Mouse (Mus musculus): Measurements from ENCODE around the gene Psmc6. TPM values are rescaled to one million over a fixed set of nuclear protein-coding genes. Genes with fewer than 3 reads are reported as not detected.

Gene Psmc6
- polyA plus RNA-seq, 1 experiment, result 38.0 TPM

- peaks cover 8% of the 10 kb centered on the region; the same call in 1 of the 2 replicates for H3K36me3 ChIP-seq (ENCODE audit: control insufficient read depth, insufficient read depth, low read length)
- no peak for DNase-seq
- H3K4me3 ChIP-seq (ENCODE audit: control insufficient read depth, insufficient read depth, low read length), result no peak overlapping the region
- 71% methylated on average over 8 of the region's 8 CpGs for WGBS
- no peaks in the 10 kb centered on the region for H3K27me3 ChIP-seq (ENCODE audit: control insufficient read depth, insufficient read depth, low read length)
- H3K4me1 ChIP-seq (replicated peaks; ENCODE audit: control insufficient read depth, insufficient read depth, low read length), result no peaks in the 10 kb centered on the region
- TF ChIP-seq POLR2A (IDR thresholded peaks at IDR 0.05; ENCODE audit: control insufficient read depth, extremely low read depth, insufficient read depth, low read length, poor library complexity) (no peak), CTCF (IDR thresholded peaks at IDR 0.05; ENCODE audit: borderline replicate concordance, control insufficient read depth, extremely low read depth, insufficient read depth, low read length, poor library complexity) (no peak)
- no peak overlapping the region for H3K27ac ChIP-seq (ENCODE audit: control insufficient read depth, insufficient read depth, low read length)
Measured at GRCm38 (mm10) chr14:45307630-45308328, 21.8 kb upstream of the Psmc6 start.

- H3K36me3 ChIP-seq (ENCODE audit: control insufficient read depth, insufficient read depth, low read length), result peaks cover 4% of the 10 kb centered on the region; the same call in 1 of the 2 replicates
- DNase-seq, result no peak
- WGBS, result 90% methylated on average over 13 of the region's 13 CpGs
Measured at GRCm38 (mm10) chr14:45309646-45310045, 19.9 kb upstream of the Psmc6 start.

GRCm38 (mm10) chr14:45310101-45310500, 19.5 kb upstream of the Psmc6 start:
- Histone ChIP-seq H3K4me1 (replicated peaks; ENCODE audit: control insufficient read depth, insufficient read depth, low read length) (no peaks in the 10 kb centered on the region), H3K27ac (ENCODE audit: control insufficient read depth, insufficient read depth, low read length) (no peak overlapping the region), H3K4me3 (ENCODE audit: control insufficient read depth, insufficient read depth, low read length) (no peak overlapping the region), H3K36me3 (ENCODE audit: control insufficient read depth, insufficient read depth, low read length) (0 out of 2 replicates have a peak, but pooled peaks cover under 1% of the 10 kb centered on the region), H3K27me3 (ENCODE audit: control insufficient read depth, insufficient read depth, low read length) (no peaks in the 10 kb centered on the region)
- TF ChIP-seq CTCF (IDR thresholded peaks at IDR 0.05; ENCODE audit: borderline replicate concordance, control insufficient read depth, extremely low read depth, insufficient read depth, low read length, poor library complexity) (no peak), POLR2A (IDR thresholded peaks at IDR 0.05; ENCODE audit: control insufficient read depth, extremely low read depth, insufficient read depth, low read length, poor library complexity) (no peak)
- DNase-seq, result no peak
- 90% methylated on average over 14 of the region's 14 CpGs for WGBS

More at GRCm38 (mm10) chr14:45309646-45310045, 19.9 kb upstream of the Psmc6 start:
- H3K4me1 ChIP-seq (replicated peaks; ENCODE audit: control insufficient read depth, insufficient read depth, low read length), result no peaks in the 10 kb centered on the region
- H3K27ac ChIP-seq (ENCODE audit: control insufficient read depth, insufficient read depth, low read length), result no peak overlapping the region
- TF ChIP-seq POLR2A (IDR thresholded peaks at IDR 0.05; ENCODE audit: control insufficient read depth, extremely low read depth, insufficient read depth, low read length, poor library complexity) (no peak), CTCF (IDR thresholded peaks at IDR 0.05; ENCODE audit: borderline replicate concordance, control insufficient read depth, extremely low read depth, insufficient read depth, low read length, poor library complexity) (no peak)
- no peak overlapping the region for H3K4me3 ChIP-seq (ENCODE audit: control insufficient read depth, insufficient read depth, low read length)
- H3K27me3 ChIP-seq (ENCODE audit: control insufficient read depth, insufficient read depth, low read length), result no peaks in the 10 kb centered on the region

DNA sequence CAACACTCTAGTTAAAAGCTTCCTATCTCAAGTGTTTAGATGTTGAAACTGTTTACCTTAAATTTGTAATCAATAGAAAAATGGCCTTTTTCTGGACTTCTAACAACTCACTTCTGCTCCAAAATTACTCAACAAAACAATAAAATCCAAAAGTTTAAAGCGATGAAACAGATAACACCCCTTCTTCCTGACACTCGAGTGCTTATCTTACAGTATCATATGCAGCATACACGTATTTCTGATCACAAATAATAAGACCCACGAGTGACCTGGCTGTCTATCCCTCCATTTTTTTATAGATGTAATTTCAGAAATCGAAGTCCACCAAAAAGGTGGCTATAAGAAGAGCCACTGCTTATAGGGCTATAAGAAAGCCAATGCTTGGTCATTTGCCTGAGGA, 12.7 kb upstream of the Psmc6 start:
- WGBS, result 74% methylated on average over 5 of the region's 5 CpGs
- no peak for DNase-seq
- Histone ChIP-seq H3K4me3 (ENCODE audit: control insufficient read depth, insufficient read depth, low read length) (no peak overlapping the region), H3K27ac (ENCODE audit: control insufficient read depth, insufficient read depth, low read length) (no peak overlapping the region; the same call in 1 of the 2 replicates), H3K27me3 (ENCODE audit: control insufficient read depth, insufficient read depth, low read length) (no peaks in the 10 kb centered on the region), H3K4me1 (replicated peaks; ENCODE audit: control insufficient read depth, insufficient read depth, low read length) (peaks cover 7% of the 10 kb centered on the region), H3K36me3 (ENCODE audit: control insufficient read depth, insufficient read depth, low read length) (no peaks in the 10 kb centered on the region)
- TF ChIP-seq POLR2A (IDR thresholded peaks at IDR 0.05; ENCODE audit: control insufficient read depth, extremely low read depth, insufficient read depth, low read length, poor library complexity) (no peak), CTCF (IDR thresholded peaks at IDR 0.05; ENCODE audit: borderline replicate concordance, control insufficient read depth, extremely low read depth, insufficient read depth, low read length, poor library complexity) (no peak)

GRCm38 (mm10) chr14:45317921-45318411, 11.6 kb upstream of the Psmc6 start:
- H3K4me1 ChIP-seq (replicated peaks; ENCODE audit: control insufficient read depth, insufficient read depth, low read length), result peaks cover 7% of the 10 kb centered on the region
- no peaks in the 10 kb centered on the region for H3K27me3 ChIP-seq (ENCODE audit: control insufficient read depth, insufficient read depth, low read length)
- peak; percentile 26 for DNase-seq
- no peak overlapping the region for H3K27ac ChIP-seq (ENCODE audit: control insufficient read depth, insufficient read depth, low read length)
- peak overlapping the region; percentile 68 for H3K4me3 ChIP-seq (ENCODE audit: control insufficient read depth, insufficient read depth, low read length)
- H3K36me3 ChIP-seq (ENCODE audit: control insufficient read depth, insufficient read depth, low read length), result no peaks in the 10 kb centered on the region
- under 1% methylated on average over 38 of the region's 38 CpGs for WGBS
- TF ChIP-seq POLR2A (IDR thresholded peaks at IDR 0.05; ENCODE audit: control insufficient read depth, extremely low read depth, insufficient read depth, low read length, poor library complexity) (no peak), CTCF (IDR thresholded peaks at IDR 0.05; ENCODE audit: borderline replicate concordance, control insufficient read depth, extremely low read depth, insufficient read depth, low read length, poor library complexity) (no peak)

DNA sequence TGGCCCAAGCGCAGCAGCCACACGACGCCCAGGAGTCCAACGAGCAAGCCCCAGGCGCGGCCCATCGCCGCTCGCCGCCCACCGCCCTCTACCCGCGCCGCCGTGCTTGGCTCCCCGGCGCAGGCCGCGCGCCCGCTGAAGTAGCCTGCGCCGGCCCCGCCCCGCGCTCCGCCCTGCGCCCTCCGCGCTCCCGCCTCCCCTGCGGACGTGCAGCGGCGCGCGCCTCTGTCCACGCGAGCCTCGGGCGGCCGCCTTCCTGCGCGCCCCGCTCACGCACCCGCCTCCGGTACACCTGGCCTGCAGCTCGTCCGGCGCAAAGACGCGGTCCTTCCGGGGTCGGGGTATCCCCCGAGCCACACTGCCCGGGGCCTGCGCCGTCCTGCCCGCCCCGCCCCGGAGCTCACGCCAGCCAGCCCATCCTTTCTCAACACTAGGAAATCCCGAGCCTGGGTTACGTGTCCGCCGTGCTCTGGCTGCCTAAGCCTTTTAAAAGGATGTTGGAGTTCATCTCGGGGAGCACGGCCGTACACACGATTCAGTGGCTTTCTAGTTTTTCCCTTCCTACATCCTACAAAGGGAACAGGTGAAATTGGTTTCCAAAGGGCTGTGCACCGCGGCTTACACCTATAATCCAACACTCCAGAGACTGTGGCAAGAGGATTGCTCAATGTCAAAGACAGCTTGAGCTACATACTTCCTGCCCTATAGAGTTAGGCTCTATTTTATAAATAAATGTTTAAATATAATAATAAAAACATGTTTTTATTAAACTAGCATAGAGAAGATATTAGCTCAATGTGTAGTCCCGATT, 11.0 kb upstream of the Psmc6 start, which contains the start of gene Ero1l:
Gene Ero1l (minus strand): TSS at position 346 of the 811 bp plus-strand sequence.
- Histone ChIP-seq H3K27me3 (ENCODE audit: control insufficient read depth, insufficient read depth, low read length) (no peaks in the 10 kb centered on the region), H3K4me1 (replicated peaks; ENCODE audit: control insufficient read depth, insufficient read depth, low read length) (peaks cover 7% of the 10 kb centered on the region), H3K27ac (ENCODE audit: control insufficient read depth, insufficient read depth, low read length) (no peak within 1 kb of the TSS), H3K4me3 (ENCODE audit: control insufficient read depth, insufficient read depth, low read length) (peak within 1 kb of the TSS; percentile 68), H3K36me3 (ENCODE audit: control insufficient read depth, insufficient read depth, low read length) (no peaks in the 10 kb centered on the region)
- DNase-seq, result peak; percentile 83
- TF ChIP-seq POLR2A (IDR thresholded peaks at IDR 0.05; ENCODE audit: control insufficient read depth, extremely low read depth, insufficient read depth, low read length, poor library complexity), result peak; percentile 88
- no peak for TF ChIP-seq CTCF (IDR thresholded peaks at IDR 0.05; ENCODE audit: borderline replicate concordance, control insufficient read depth, extremely low read depth, insufficient read depth, low read length, poor library complexity)
- WGBS, result 2% methylated on average over 74 of the region's 74 CpGs

Data from thymus, adult 2 months (tissue).